Mouse (Mus musculus): ENCODE measurements at regions not wholly inside any gene's neighbourhood (a gene's known extent, or its start where the extent isn't known, plus 50 kb on each side); places are given as distances from the start of the nearest gene placed in this dataset.

- no peak overlapping the region for H3K4me3 ChIP-seq (ENCODE audit: low read depth, low read length)
- no peaks in the 10 kb centered on the region for H3K9me3 ChIP-seq (ENCODE audit: control insufficient read depth, low read length)
- H3K4me1 ChIP-seq (replicated peaks; ENCODE audit: control insufficient read depth, insufficient read depth, low read length): no peaks in the 10 kb centered on the region
- H3K9ac ChIP-seq (ENCODE audit: low read depth, low read length): no peak overlapping the region
- H3K27ac ChIP-seq (ENCODE audit: low read depth, low read length): no peak overlapping the region
- DNase-seq (ENCODE audit: low spot score) (no peak), ATAC-seq (ENCODE audit: low FRiP score) (no peak)
- no peaks in the 10 kb centered on the region for H3K27me3 ChIP-seq (ENCODE audit: control insufficient read depth, insufficient read depth, low read length)
- no peaks in the 10 kb centered on the region for H3K36me3 ChIP-seq (ENCODE audit: control insufficient read depth, insufficient read depth, low read length)
- no peak overlapping the region for H3K4me2 ChIP-seq (replicated peaks; ENCODE audit: low read depth, low read length)
Observed at GRCm38 (mm10) chr6:73676979-73677378, 207.5 kb upstream of the 4931417E11Rik start.

- H3K27ac ChIP-seq (ENCODE audit: low read depth, low read length): no peak overlapping the region
- WGBS: 64% methylated on average over 1 of the region's 1 CpGs
- no peaks in the 10 kb centered on the region for H3K27me3 ChIP-seq (ENCODE audit: control insufficient read depth, insufficient read depth, low read length)
- H3K9ac ChIP-seq (ENCODE audit: low read depth, low read length): no peak overlapping the region
- H3K4me2 ChIP-seq (replicated peaks; ENCODE audit: low read depth, low read length): no peak overlapping the region
- H3K4me3 ChIP-seq (ENCODE audit: low read depth, low read length): no peak overlapping the region
- no peak for ATAC-seq (ENCODE audit: low FRiP score)
- no peaks in the 10 kb centered on the region for H3K36me3 ChIP-seq (ENCODE audit: control insufficient read depth, insufficient read depth, low read length)
- H3K4me1 ChIP-seq (replicated peaks; ENCODE audit: control insufficient read depth, insufficient read depth, low read length): no peaks in the 10 kb centered on the region
- H3K9me3 ChIP-seq (ENCODE audit: control insufficient read depth, low read length): no peaks in the 10 kb centered on the region
- DNase-seq (ENCODE audit: low spot score): peak; percentile 6
Observed at GRCm38 (mm10) chr6:73669401-73669800, 199.9 kb upstream of the 4931417E11Rik start.

GRCm38 (mm10) chr6:73658988-73659387 is 189.5 kb upstream of the 4931417E11Rik start:
- no peaks in the 10 kb centered on the region for H3K27me3 ChIP-seq (ENCODE audit: control insufficient read depth, insufficient read depth, low read length)
- H3K4me3 ChIP-seq (ENCODE audit: low read depth, low read length): no peak overlapping the region
- ATAC-seq (ENCODE audit: low FRiP score) (no peak), DNase-seq (ENCODE audit: low spot score) (no peak)
- H3K4me2 ChIP-seq (replicated peaks; ENCODE audit: low read depth, low read length): no peak overlapping the region
- no peak overlapping the region for H3K27ac ChIP-seq (ENCODE audit: low read depth, low read length)
- no peaks in the 10 kb centered on the region for H3K4me1 ChIP-seq (replicated peaks; ENCODE audit: control insufficient read depth, insufficient read depth, low read length)
- H3K36me3 ChIP-seq (ENCODE audit: control insufficient read depth, insufficient read depth, low read length): no peaks in the 10 kb centered on the region
- 80% methylated on average over 5 of the region's 5 CpGs for WGBS
- H3K9ac ChIP-seq (ENCODE audit: low read depth, low read length): no peak overlapping the region
- no peaks in the 10 kb centered on the region for H3K9me3 ChIP-seq (ENCODE audit: control insufficient read depth, low read length)

- H3K27me3 ChIP-seq (ENCODE audit: control insufficient read depth, insufficient read depth, low read length): no peaks in the 10 kb centered on the region
- 51% methylated on average over 2 of the region's 2 CpGs for WGBS
Observed at GRCm38 (mm10) chr6:73645378-73645777, 175.9 kb upstream of the 4931417E11Rik start.

GRCm38 (mm10) chr6:73644778-73645267 is 175.4 kb upstream of the 4931417E11Rik start:
- Histone ChIP-seq H3K4me2 (replicated peaks; ENCODE audit: low read depth, low read length) (no peak overlapping the region), H3K9me3 (ENCODE audit: control insufficient read depth, low read length) (no peaks in the 10 kb centered on the region), H3K4me1 (replicated peaks; ENCODE audit: control insufficient read depth, insufficient read depth, low read length) (no peaks in the 10 kb centered on the region), H3K36me3 (ENCODE audit: control insufficient read depth, insufficient read depth, low read length) (no peaks in the 10 kb centered on the region), H3K9ac (ENCODE audit: low read depth, low read length) (no peak overlapping the region), H3K27ac (ENCODE audit: low read depth, low read length) (no peak overlapping the region), H3K4me3 (ENCODE audit: low read depth, low read length) (no peak overlapping the region), H3K27me3 (ENCODE audit: control insufficient read depth, insufficient read depth, low read length) (no peaks in the 10 kb centered on the region)
- 57% methylated on average over 2 of the region's 2 CpGs for WGBS
- ATAC-seq (ENCODE audit: low FRiP score) (peak; percentile 68), DNase-seq (ENCODE audit: low spot score) (peak; percentile 2)

More at GRCm38 (mm10) chr6:73645378-73645777, 175.9 kb upstream of the 4931417E11Rik start:
- Histone ChIP-seq H3K4me1 (replicated peaks; ENCODE audit: control insufficient read depth, insufficient read depth, low read length) (no peaks in the 10 kb centered on the region), H3K9ac (ENCODE audit: low read depth, low read length) (no peak overlapping the region), H3K4me3 (ENCODE audit: low read depth, low read length) (no peak overlapping the region), H3K27ac (ENCODE audit: low read depth, low read length) (no peak overlapping the region), H3K4me2 (replicated peaks; ENCODE audit: low read depth, low read length) (no peak overlapping the region), H3K9me3 (ENCODE audit: control insufficient read depth, low read length) (no peaks in the 10 kb centered on the region), H3K36me3 (ENCODE audit: control insufficient read depth, insufficient read depth, low read length) (no peaks in the 10 kb centered on the region)
- ATAC-seq (ENCODE audit: low FRiP score): no peak
- no peak for DNase-seq (ENCODE audit: low spot score)

- H3K4me2 ChIP-seq (replicated peaks; ENCODE audit: low read depth, low read length): no peak overlapping the region
- ATAC-seq (ENCODE audit: low FRiP score): no peak
- H3K36me3 ChIP-seq (ENCODE audit: control insufficient read depth, insufficient read depth, low read length): no peaks in the 10 kb centered on the region
- H3K4me1 ChIP-seq (replicated peaks; ENCODE audit: control insufficient read depth, insufficient read depth, low read length): no peaks in the 10 kb centered on the region
- WGBS: 33% methylated on average over 1 of the region's 1 CpGs
- no peak overlapping the region for H3K27ac ChIP-seq (ENCODE audit: low read depth, low read length)
- H3K9me3 ChIP-seq (ENCODE audit: control insufficient read depth, low read length): no peaks in the 10 kb centered on the region
- H3K27me3 ChIP-seq (ENCODE audit: control insufficient read depth, insufficient read depth, low read length): no peaks in the 10 kb centered on the region
- H3K4me3 ChIP-seq (ENCODE audit: low read depth, low read length): no peak overlapping the region
- no peak overlapping the region for H3K9ac ChIP-seq (ENCODE audit: low read depth, low read length)
- no peak for DNase-seq (ENCODE audit: low spot score)
Observed at GRCm38 (mm10) chr6:73628600-73628999, 159.1 kb upstream of the 4931417E11Rik start.

- H3K4me3 ChIP-seq (ENCODE audit: low read depth, low read length): no peak overlapping the region
- H3K9me3 ChIP-seq (ENCODE audit: control insufficient read depth, low read length): no peaks in the 10 kb centered on the region
- H3K27me3 ChIP-seq (ENCODE audit: control insufficient read depth, insufficient read depth, low read length): no peaks in the 10 kb centered on the region
- no peak overlapping the region for H3K4me2 ChIP-seq (replicated peaks; ENCODE audit: low read depth, low read length)
- 81% methylated on average over 5 of the region's 5 CpGs for whole genome bisulfite sequencing
- no peak for ATAC-seq (ENCODE audit: low FRiP score)
- no peak overlapping the region for H3K9ac ChIP-seq (ENCODE audit: low read depth, low read length)
- H3K4me1 ChIP-seq (replicated peaks; ENCODE audit: control insufficient read depth, insufficient read depth, low read length): no peaks in the 10 kb centered on the region
- no peak for DNase-seq (ENCODE audit: low spot score)
- no peak overlapping the region for H3K27ac ChIP-seq (ENCODE audit: low read depth, low read length)
- no peaks in the 10 kb centered on the region for H3K36me3 ChIP-seq (ENCODE audit: control insufficient read depth, insufficient read depth, low read length)
Observed at GRCm38 (mm10) chr6:73626451-73626850, 157.0 kb upstream of the 4931417E11Rik start.

- H3K9me3 ChIP-seq (ENCODE audit: control insufficient read depth, low read length): no peaks in the 10 kb centered on the region
- 96% methylated on average over 1 of the region's 1 CpGs for WGBS
- no peak for DNase-seq (ENCODE audit: low spot score)
- H3K27me3 ChIP-seq (ENCODE audit: control insufficient read depth, insufficient read depth, low read length): no peaks in the 10 kb centered on the region
- no peaks in the 10 kb centered on the region for H3K4me1 ChIP-seq (replicated peaks; ENCODE audit: control insufficient read depth, insufficient read depth, low read length)
- no peak overlapping the region for H3K9ac ChIP-seq (ENCODE audit: low read depth, low read length)
- H3K27ac ChIP-seq (ENCODE audit: low read depth, low read length): no peak overlapping the region
- ATAC-seq (ENCODE audit: low FRiP score): no peak
- no peak overlapping the region for H3K4me3 ChIP-seq (ENCODE audit: low read depth, low read length)
- no peak overlapping the region for H3K4me2 ChIP-seq (replicated peaks; ENCODE audit: low read depth, low read length)
- H3K36me3 ChIP-seq (ENCODE audit: control insufficient read depth, insufficient read depth, low read length): no peaks in the 10 kb centered on the region
Observed at GRCm38 (mm10) chr6:73624211-73624610, 154.7 kb upstream of the 4931417E11Rik start.

- H3K36me3 ChIP-seq (ENCODE audit: control insufficient read depth, insufficient read depth, low read length): no peaks in the 10 kb centered on the region
- no peak overlapping the region for H3K9ac ChIP-seq (ENCODE audit: low read depth, low read length)
- no peak overlapping the region for H3K4me2 ChIP-seq (replicated peaks; ENCODE audit: low read depth, low read length)
- H3K4me1 ChIP-seq (replicated peaks; ENCODE audit: control insufficient read depth, insufficient read depth, low read length): no peaks in the 10 kb centered on the region
- ATAC-seq (ENCODE audit: low FRiP score): no peak
- no peaks in the 10 kb centered on the region for H3K27me3 ChIP-seq (ENCODE audit: control insufficient read depth, insufficient read depth, low read length)
- 86% methylated on average over 4 of the region's 4 CpGs for WGBS
- H3K27ac ChIP-seq (ENCODE audit: low read depth, low read length): no peak overlapping the region
- no peaks in the 10 kb centered on the region for H3K9me3 ChIP-seq (ENCODE audit: control insufficient read depth, low read length)
- H3K4me3 ChIP-seq (ENCODE audit: low read depth, low read length): no peak overlapping the region
- DNase-seq (ENCODE audit: low spot score): no peak
Observed at GRCm38 (mm10) chr6:73621839-73622426, 152.5 kb upstream of the 4931417E11Rik start.

Measured in hindbrain, embryonic 11.5 days (tissue).